Mouse (Mus musculus) heart, embryonic 11.5 days (tissue): ENCODE measurements around the gene Arhgap23. TPM values are rescaled to one million over a fixed set of nuclear protein-coding genes. Genes with fewer than 3 reads are reported as not detected.
A peak's percentile ranks its signal among the peaks of the same experiment; 100 is the strongest.

Experiments used
- ATAC-seq: fragments of 200-750 bp; cut with Nextera tagmentation; replicated peaks from 2 replicates; pipeline ENCODE4 v1.8.0; 2017; ENCODE audit warnings: moderate library complexity; ENCODE audit not compliant: insufficient number of reproducible peaks, low FRiP score, low TSS enrichment
- H3K27ac ChIP-seq: fragments of 300-500 bp; sonication (generic); 2 replicates; pipeline ENCODE4 v1.5.1; 2014; ENCODE audit warnings: mild to moderate bottlenecking, low read depth, low read length
- H3K27me3 ChIP-seq: fragments of 300-500 bp; sonication (generic); 2 replicates; pipeline ENCODE4 v1.6.1; 2014; ENCODE audit warnings: mild to moderate bottlenecking, low read length, mixed read lengths; ENCODE audit not compliant: control insufficient read depth, insufficient read depth
- H3K36me3 ChIP-seq: fragments of 300-500 bp; sonication (generic); 2 replicates; pipeline ENCODE4 v1.6.1; 2014; ENCODE audit warnings: mild to moderate bottlenecking, low read length, moderate library complexity, mixed read lengths; ENCODE audit not compliant: control insufficient read depth, insufficient read depth
- H3K4me1 ChIP-seq: fragments of 300-500 bp; sonication (generic); 2 replicates; pipeline ENCODE4 v1.6.1; 2014; ENCODE audit warnings: low read length; ENCODE audit not compliant: control insufficient read depth, insufficient read depth
- H3K4me2 ChIP-seq: fragments of 300-500 bp; sonication (generic); 2 replicates; pipeline ENCODE4 v1.6.1; 2014; ENCODE audit warnings: mild to moderate bottlenecking, moderate library complexity
- H3K4me3 ChIP-seq: fragments of 300-500 bp; sonication (generic); 2 replicates; pipeline ENCODE4 v1.5.1; 2014; ENCODE audit warnings: low read depth, low read length
- H3K9ac ChIP-seq: fragments of 300-500 bp; sonication (generic); 2 replicates; pipeline ENCODE4 v1.6.1; 2014; ENCODE audit warnings: mild to moderate bottlenecking, low read depth, low read length, moderate library complexity
- H3K9me3 ChIP-seq: fragments of 300-500 bp; sonication (generic); replicated peaks from 2 replicates; pipeline ENCODE4 v1.6.1; 2016; ENCODE audit warnings: low read length; ENCODE audit not compliant: control insufficient read depth
- WGBS: fragments of 180-500 bp; shearing (Covaris S2); extraction: QIAGEN DNeasy Blood & Tissue Kit; methylation state at CpG from one replicate; pipeline ENCODE4 v1.1.7; 2014; ENCODE audit not compliant: insufficient replicate concordance; 5-methylcytosine and 5-hydroxymethylcytosine counted together
- polyA plus RNA-seq: library from polyadenylated mRNA; unstranded; fragments of >200 nt; fragmentation: Nextera tagmentation; extraction: Ambion mirVana; gene quantifications from 2 replicates; pipeline ENCODE4 v1.2.1, GENCODE M21; 2014

The Arhgap23 gene
- polyA plus RNA-seq, 1 experiment from 2014 or later: 8.3 TPM

GRCm38 (mm10) chr11:97383764-97384163, 31.6 kb upstream of the Arhgap23 start:
- H3K4me1 ChIP-seq: no peaks in the 10 kb centered on the region

DNA sequence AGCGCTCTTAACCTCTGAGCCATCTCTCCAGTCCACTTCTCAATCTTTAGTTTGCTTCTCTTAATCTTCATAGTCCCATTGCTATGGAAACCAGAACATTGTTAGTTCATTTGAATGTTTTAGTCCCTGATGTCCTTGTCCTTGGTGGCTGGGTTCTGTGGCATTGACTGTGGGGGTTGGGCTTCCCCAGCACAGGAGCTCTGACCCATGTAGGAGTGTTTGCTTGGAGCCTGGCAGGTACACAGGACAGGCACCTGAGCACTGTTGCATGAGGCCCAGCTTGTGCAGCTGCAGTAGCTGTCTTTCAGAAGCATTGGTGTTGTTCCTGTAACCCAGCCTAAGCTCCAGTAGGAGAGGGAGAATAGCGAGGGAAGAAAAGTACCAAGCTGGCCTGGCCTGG, 27.5 kb upstream of the Arhgap23 start:
- Histone ChIP-seq H3K9ac (no peak overlapping the region), H3K27ac (no peak overlapping the region), H3K9me3 (no peaks in the 10 kb centered on the region), H3K4me3 (no peak overlapping the region), H3K4me1 (peaks cover 3% of the 10 kb centered on the region; the same call in 1 of the 2 replicates), H3K4me2 (no peak overlapping the region), H3K36me3 (peaks cover 22% of the 10 kb centered on the region), H3K27me3 (no peaks in the 10 kb centered on the region)
- WGBS: 95% methylated on average over 2 of the region's 2 CpGs
- no peak for ATAC-seq

More at GRCm38 (mm10) chr11:97383764-97384163, 31.6 kb upstream of the Arhgap23 start:
- H3K4me2 ChIP-seq: no peak overlapping the region
- WGBS: 57% methylated on average over 2 of the region's 2 CpGs
- H3K4me3 ChIP-seq: no peak overlapping the region
- H3K9ac ChIP-seq: no peak overlapping the region
- H3K9me3 ChIP-seq: no peaks in the 10 kb centered on the region
- H3K27me3 ChIP-seq: no peaks in the 10 kb centered on the region
- ATAC-seq: no peak
- H3K36me3 ChIP-seq: peaks cover 12% of the 10 kb centered on the region
- no peak overlapping the region for H3K27ac ChIP-seq

- Histone ChIP-seq H3K9me3 (no peaks in the 10 kb centered on the region), H3K36me3 (peaks cover 26% of the 10 kb centered on the region), H3K4me1 (peaks cover 13% of the 10 kb centered on the region), H3K27me3 (no peaks in the 10 kb centered on the region), H3K9ac (no peak overlapping the region), H3K4me2 (no peak overlapping the region), H3K27ac (no peak overlapping the region), H3K4me3 (no peak overlapping the region)
- ATAC-seq: no peak
- WGBS: 80% methylated on average over 8 of the region's 8 CpGs
Observed at GRCm38 (mm10) chr11:97389127-97389526, 26.2 kb upstream of the Arhgap23 start.

DNA sequence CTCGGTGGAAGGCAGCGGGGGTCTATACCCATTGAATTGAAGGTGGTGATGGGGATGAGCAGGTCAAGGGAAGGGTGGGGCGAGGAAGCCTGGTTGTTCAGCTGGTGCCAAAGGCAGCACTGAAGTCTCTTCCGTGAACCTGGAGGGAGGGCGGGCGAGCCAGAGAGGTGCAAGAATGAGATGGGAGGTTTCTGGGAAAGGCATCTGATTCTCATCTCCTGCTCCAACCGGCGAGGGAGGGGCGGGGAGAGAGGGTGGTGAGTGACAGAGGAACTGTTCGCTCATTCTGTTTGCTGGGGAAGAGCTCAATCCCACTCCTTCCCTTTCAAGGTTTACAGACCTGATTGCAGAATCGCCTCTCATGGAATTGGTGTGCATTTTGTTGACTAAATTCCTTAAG, 21.7 kb upstream of the Arhgap23 start:
- Histone ChIP-seq H3K36me3 (peaks cover 27% of the 10 kb centered on the region), H3K9ac (0 out of 2 replicates have a peak overlapping the region, but pooled peaks have one; percentile 16), H3K9me3 (no peaks in the 10 kb centered on the region), H3K4me2 (no peak overlapping the region), H3K4me1 (peaks cover 16% of the 10 kb centered on the region), H3K27ac (no peak overlapping the region), H3K4me3 (no peak overlapping the region), H3K27me3 (no peaks in the 10 kb centered on the region)
- no peak for ATAC-seq
- WGBS: 50% methylated on average over 11 of the region's 11 CpGs

DNA sequence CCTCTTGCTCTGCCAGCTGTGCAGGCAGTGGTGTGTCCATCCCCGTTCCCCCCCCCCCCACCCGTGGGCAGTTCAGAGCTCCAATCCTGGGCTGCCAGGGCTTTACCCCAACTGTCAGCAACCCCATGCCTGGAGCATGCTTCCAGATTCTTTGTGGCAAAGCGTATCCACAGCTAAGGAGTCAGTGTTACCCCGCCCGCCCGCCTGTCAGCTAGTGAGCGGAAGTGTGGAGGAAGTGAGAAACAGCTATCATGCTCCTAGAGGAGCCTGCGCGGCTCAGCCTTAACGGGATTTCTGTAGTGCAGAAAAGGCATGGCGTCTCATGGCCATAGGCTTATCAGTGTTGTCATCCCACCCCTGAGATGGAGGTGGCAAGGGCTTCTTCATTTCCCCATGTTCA, 21.2 kb upstream of the Arhgap23 start:
- Histone ChIP-seq H3K9me3 (no peaks in the 10 kb centered on the region), H3K27me3 (no peaks in the 10 kb centered on the region), H3K27ac (peak overlapping the region; percentile 41; the same call in 1 of the 2 replicates), H3K4me1 (peaks cover 16% of the 10 kb centered on the region), H3K4me2 (no peak overlapping the region), H3K9ac (no peak overlapping the region), H3K4me3 (no peak overlapping the region), H3K36me3 (peaks cover 27% of the 10 kb centered on the region)
- WGBS: 52% methylated on average over 11 of the region's 11 CpGs
- ATAC-seq: no peak

DNA sequence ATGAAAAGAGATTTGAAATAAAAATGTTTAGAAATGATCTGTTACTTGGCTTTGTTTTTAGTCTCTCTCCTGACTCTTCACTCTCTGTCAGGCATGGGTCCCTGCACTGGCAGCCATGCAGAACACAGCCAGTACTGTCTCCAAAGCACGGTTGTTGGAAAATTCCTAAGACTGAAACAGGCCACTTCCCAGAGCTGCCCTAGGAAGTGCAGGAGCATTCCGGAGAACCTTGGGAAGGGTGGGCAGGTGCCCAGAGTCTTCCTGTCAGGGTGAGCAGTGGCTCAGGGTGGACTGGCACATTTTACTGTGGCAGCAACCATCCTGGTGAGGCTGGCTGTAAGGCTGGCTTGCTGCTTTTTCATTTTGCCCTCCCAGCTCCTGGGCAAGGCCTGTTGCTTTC, 16.8 kb upstream of the Arhgap23 start:
- no peak overlapping the region for H3K27ac ChIP-seq
- no peak overlapping the region for H3K9ac ChIP-seq
- H3K4me3 ChIP-seq: no peak overlapping the region
- 70% methylated on average over 2 of the region's 2 CpGs for WGBS
- no peak overlapping the region for H3K4me2 ChIP-seq
- H3K9me3 ChIP-seq: no peaks in the 10 kb centered on the region
- no peaks in the 10 kb centered on the region for H3K27me3 ChIP-seq
- peaks cover 25% of the 10 kb centered on the region for H3K4me1 ChIP-seq
- H3K36me3 ChIP-seq: peaks cover 6% of the 10 kb centered on the region
- no peak for ATAC-seq

- 3% methylated on average over 23 of the region's 23 CpGs for WGBS
- ATAC-seq: peak; percentile 66
- H3K27me3 ChIP-seq: no peaks in the 10 kb centered on the region
- H3K9me3 ChIP-seq: no peaks in the 10 kb centered on the region
- peak overlapping the region; percentile 35 for H3K4me3 ChIP-seq
- H3K4me1 ChIP-seq: peaks cover 27% of the 10 kb centered on the region
- peak overlapping the region; percentile 71 for H3K4me2 ChIP-seq
- no peaks in the 10 kb centered on the region; the same call in 1 of the 2 replicates for H3K36me3 ChIP-seq
- H3K27ac ChIP-seq: no peak overlapping the region
- H3K9ac ChIP-seq: no peak overlapping the region
Observed at GRCm38 (mm10) chr11:97399958-97400710, 15.2 kb upstream of the Arhgap23 start.

- H3K4me1 ChIP-seq: peaks cover 37% of the 10 kb centered on the region
- no peak overlapping the region for H3K4me3 ChIP-seq
- no peak overlapping the region for H3K9ac ChIP-seq
- 14% methylated on average over 6 of the region's 6 CpGs for WGBS
- no peak for ATAC-seq
- peak overlapping the region; percentile 71 for H3K4me2 ChIP-seq
- no peaks in the 10 kb centered on the region for H3K9me3 ChIP-seq
- H3K36me3 ChIP-seq: no peaks in the 10 kb centered on the region; the same call in 1 of the 2 replicates
- H3K27ac ChIP-seq: no peak overlapping the region
- H3K27me3 ChIP-seq: no peaks in the 10 kb centered on the region
Observed at GRCm38 (mm10) chr11:97401082-97401481, 14.3 kb upstream of the Arhgap23 start.
